Mouse (Mus musculus): ENCODE measurements at regions not wholly inside any gene's neighbourhood (a gene's known extent, or its start where the extent isn't known, plus 50 kb on each side); places are given as distances from the start of the nearest gene placed in this dataset.

DNA sequence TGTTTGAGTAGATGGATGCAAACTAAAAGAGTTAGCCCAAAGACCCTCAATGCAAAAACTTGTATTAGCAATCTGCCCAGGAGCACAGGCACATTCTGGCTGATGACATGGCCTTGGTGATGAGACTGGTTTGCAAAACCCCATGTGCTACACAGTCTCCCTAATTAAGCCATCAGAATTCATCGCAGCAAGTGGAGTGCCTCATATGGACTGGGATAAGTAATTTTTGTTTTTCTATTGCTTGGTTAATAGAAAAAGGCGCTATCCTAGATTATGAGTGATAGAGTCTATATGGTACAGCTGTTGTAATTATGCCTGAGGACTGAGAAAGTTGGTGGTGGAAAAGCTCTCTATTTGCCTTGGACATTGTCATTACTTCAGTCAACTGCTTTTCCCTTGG is 155.2 kb upstream of the Robo1 start:
- no peak for DNase-seq

- DNase-seq: no peak
Measured at GRCm38 (mm10) chr16:72157913-72158312, 150.2 kb upstream of the Robo1 start.

GRCm38 (mm10) chr16:72159411-72159810 is 148.7 kb upstream of the Robo1 start:
- DNase-seq: no peak

DNA sequence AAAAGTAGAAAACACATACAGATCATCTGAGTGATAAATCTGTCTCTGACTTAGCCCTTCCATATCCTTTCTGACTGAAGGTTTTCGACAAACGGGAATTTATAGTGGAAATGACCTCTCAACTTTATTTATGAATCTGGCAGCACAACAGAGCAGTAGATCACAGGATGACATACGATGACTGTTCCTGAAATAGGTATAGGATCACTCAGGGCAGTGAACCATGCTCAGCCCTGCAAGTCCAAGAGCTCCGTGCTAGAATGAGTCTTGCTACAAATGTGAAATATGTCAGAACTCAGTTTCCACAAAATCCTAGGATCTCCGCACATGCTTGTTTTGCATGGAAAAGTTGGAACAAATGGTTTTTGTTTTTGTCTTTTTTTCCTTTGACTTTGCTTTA is 132.4 kb upstream of the Robo1 start:
- no peak for DNase-seq

DNA sequence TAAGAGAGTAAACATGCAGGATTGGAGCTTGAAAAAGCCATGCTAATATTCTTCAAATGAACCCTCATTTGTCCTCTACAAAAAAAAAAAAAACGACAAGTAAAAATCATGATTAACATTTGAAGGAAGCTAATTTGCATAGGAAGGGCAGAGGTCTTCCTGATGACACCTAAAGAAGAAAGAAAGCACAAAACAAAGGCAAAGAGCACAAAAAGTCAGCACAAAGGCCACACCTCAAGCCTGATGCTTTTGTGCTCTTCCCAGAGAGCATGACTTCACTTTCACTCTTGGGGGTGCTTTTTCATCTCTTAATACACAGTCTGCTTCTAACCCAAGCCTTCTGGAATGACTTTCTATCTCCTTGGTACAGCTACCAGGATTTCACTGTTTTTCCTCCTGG is 113.8 kb upstream of the Robo1 start:
- no peak for DNase-seq

DNA sequence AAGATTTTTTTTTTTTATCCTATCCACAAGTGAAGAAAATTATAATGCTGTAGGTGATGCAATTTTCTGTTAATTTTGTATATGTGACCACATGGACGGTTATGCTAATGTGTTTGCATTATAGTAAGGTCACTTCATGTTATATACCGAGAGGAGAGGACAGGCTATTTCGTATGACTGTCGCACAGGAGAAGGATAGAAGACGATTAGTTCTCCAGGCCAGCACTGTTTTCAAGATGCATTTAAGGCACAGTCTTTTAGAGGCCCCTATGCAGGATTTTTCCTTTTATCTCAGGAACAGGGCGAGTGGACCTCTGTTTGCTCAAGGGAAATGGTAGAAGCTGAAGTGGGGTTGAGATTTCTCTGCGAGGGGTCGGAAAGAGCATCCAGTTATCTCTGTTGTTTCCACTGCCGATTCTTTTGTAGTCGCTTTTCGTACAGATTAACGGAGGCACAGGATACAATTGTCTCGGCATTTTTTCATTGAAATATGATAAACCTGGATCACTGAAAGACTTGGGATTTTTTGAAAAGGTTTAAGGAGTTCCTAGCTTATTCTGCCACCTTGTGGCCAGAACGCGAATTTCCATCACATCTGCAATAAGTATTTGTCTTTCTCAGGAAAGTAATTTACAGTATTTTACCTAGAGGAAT is 92.6 kb upstream of the Robo1 start:
- peak in 1 of 2 experiments; percentile 42 for DNase-seq

DNA sequence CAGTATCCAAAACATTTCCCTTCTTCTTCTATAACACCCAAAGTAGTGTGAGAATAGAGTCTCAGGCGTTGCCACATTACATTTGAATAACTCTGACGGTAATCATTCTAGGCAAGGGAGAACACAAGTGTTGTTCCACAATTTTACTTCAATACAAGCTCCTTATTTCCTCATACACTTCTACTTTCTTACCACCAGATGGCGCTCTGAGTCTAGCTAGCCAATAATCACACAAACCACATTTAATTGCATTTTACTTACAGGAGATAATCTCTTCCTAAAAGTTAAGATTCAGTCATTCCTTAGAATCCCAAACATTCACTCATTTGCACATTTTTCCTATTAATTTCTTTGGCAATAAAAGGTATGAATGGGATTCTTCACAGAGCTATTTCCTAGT is 90.1 kb upstream of the Robo1 start:
- DNase-seq: no peak

GRCm38 (mm10) chr16:72221912-72222502 is 86.1 kb upstream of the Robo1 start:
- no peak for DNase-seq

- no peak for DNase-seq
Measured at GRCm38 (mm10) chr16:72223860-72224259, 84.2 kb upstream of the Robo1 start.

DNA sequence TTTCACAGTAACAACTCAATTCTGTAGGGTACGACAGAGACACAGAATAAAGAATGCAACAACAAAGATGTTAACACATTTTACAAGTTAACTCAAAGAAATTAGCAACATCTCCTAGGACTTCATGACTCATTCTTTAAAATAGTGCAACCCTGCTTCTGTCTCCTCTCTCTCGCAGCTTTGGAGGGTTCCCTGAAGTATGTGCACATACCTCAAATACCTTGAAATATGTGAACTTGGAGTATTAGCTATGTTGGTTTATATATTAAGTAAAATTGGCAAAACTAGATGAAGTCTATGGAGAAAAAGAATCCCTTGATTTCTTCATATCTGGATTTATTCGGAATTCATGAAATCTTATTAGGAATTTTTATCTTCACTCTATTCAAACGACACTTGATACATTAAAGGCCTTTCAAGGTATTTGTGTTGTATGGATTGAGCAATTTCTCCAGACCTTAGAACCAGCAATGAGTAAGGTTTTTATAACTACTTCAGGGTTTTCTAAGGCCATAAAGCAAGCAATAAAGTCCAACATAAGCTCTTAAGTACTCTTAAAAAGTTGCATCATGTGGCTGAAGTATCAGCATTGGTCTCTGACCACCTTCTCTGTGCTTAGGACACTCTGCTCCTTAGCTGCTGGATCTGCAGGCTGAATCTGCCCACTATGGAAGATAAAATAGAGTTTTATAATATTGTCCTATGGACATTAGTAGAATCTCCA is 82.8 kb upstream of the Robo1 start:
- DNase-seq: no peak

DNA sequence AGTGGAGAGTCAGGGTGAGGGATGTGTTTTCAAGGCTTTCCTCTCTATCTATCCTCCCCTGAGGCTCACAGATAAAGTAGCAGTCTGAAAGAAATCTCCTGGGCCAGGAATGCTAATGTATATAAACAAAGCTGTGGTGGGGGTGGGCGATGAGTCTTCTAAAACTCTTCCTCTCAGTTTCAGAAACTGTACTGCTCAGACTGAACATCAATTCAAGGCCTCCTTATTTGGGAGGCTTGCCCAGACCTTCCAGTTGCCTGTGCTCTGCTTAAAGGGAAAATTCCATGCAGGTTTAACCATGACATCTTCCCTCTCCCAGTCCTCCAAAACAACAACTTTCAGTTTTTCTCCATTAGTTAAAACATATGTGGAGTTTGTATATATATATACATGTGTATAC is 73.7 kb upstream of the Robo1 start:
- DNase-seq: no peak

DNA sequence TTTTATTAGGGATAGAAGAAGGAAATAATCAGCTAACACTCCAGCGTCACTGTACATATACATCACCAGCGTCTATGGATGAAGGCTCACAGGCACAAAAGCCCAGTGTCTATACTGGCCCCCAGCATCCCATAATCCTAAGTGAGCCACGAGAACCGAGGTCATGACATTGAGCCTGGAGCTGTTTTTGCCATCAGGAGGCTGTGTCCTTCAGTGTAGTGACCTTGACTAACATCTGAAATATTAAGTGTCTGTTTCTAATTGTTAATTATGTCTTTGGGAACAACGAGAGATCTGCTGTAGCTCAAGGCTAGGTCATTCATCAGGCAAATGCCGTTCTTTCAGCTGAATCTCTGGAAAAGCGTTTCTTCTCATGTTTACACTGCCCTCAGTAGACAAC is 68.5 kb upstream of the Robo1 start:
- no peak for DNase-seq

DNA sequence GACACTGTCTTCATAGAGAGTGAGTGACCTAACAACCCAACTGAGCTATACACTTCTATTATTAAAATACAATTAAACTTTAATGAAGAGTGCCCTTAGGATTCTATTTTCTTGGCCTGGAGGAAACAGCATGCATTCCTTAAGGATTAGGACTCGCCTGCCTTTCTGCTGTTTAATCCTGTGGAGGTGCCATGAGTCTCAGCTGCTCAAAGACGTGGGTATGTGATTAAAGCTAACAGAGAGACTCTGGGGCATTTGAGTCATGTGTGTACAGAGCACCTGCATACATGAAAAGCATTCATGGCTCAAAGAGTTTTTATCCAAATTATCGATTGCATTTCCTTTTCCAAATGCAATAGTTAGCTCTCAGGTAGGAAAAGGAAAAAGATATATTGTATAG is 51.7 kb upstream of the Robo1 start:
- DNase-seq: no peak
